Mouse (Mus musculus): ENCODE measurements around the gene Dennd4b.

- TF ChIP-seq POLR2AphosphoS5 (IDR thresholded peaks at IDR 0.05; ENCODE audit: insufficient replicate concordance, low read depth, low read length) (no peak), CTCF (IDR thresholded peaks at IDR 0.05; ENCODE audit: low read depth, low read length) (no peak), GATA2 (IDR thresholded peaks at IDR 0.05; ENCODE audit: borderline replicate concordance, low read depth, low read length) (no peak)
These were observed 19.6 kb upstream of the Dennd4b start for GRCm38 (mm10) chr3:90245406-90245805.

All from G1E (cell line).